In the genomic region with DNA sequence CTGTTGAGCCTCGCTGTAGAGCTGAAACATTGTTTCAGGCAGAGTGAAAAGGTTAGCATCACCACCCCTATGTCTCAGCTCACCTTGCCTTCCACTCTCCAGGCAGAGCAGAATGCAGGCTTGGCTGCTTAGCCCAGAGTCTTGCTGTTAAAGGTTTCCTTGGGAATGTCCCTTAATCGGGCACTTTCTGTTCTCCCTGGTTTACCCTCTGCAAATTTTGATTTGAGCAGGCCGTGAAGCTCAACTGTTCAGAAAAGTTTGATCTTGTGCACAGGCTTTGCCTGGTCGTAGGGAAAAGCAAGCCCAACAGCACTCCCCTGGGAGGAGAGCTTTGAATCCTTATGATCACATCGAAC, we compare ENCODE assay signal across 21 mouse cellular contexts. TPM values are rescaled to one million over a fixed set of nuclear protein-coding genes. Genes with fewer than 3 reads are reported as not detected.
DNase-seq lines count a peak whose midpoint lies in the region; ATAC-seq lines count a peak whose summit lies in the region.
"Had no signal": no experiment of that assay in that cellular context is flagged by ENCODE, and none has a peak within 500 bp of the region (broad histone marks: within the 10 kb centered on the region; RNA-seq: fewer than 3 reads in every experiment).

No protein-coding gene starts in this region.

- peak overlapping the region; percentile 69 for H3K27ac ChIP-seq in forebrain, embryonic 16.5 days (ENCODE audit: low read length)
- no peak overlapping the region for H3K27ac ChIP-seq in midbrain, embryonic 12.5 days (replicated peaks)
- H3K27ac ChIP-seq: left cerebral cortex, adult 2 months; liver, embryonic 14.5 days had no signal

- no peaks in the 10 kb centered on the region for H3K9me3 ChIP-seq in forebrain, embryonic 16.5 days (ENCODE audit: control insufficient read depth, low read length)
- no peaks in the 10 kb centered on the region for H3K9me3 ChIP-seq in midbrain, embryonic 12.5 days

- ATAC-seq in forebrain, embryonic 16.5 days = no peak
- no peak for ATAC-seq in midbrain, embryonic 12.5 days (ENCODE audit: low FRiP score, low read depth)
- ATAC-seq: intestine, embryonic 16.5 days had no signal

- H3K4me2 ChIP-seq in forebrain, embryonic 16.5 days (ENCODE audit: low read length) = peak overlapping the region; percentile 80
- H3K4me2 ChIP-seq in midbrain, embryonic 12.5 days (replicated peaks) = 0 out of 2 replicates have a peak overlapping the region, but pooled peaks have one; percentile 2

- peaks cover 15% of the 10 kb centered on the region for H3K27me3 ChIP-seq in forebrain, embryonic 16.5 days (replicated peaks; ENCODE audit: control insufficient read depth, insufficient read depth, low read length)
- peaks cover 84% of the 10 kb centered on the region for H3K27me3 ChIP-seq in midbrain, embryonic 12.5 days

- H3K4me1 ChIP-seq in forebrain, embryonic 16.5 days (replicated peaks; ENCODE audit: control insufficient read depth, insufficient read depth, low read length) = peaks cover 44% of the 10 kb centered on the region
- peaks cover 68% of the 10 kb centered on the region for H3K4me1 ChIP-seq in midbrain, embryonic 12.5 days

- peak; percentile 56 for DNase-seq in heart, adult 11 months
- no peak for DNase-seq in heart, postnatal 4 days
- peak; percentile 60 for DNase-seq in embryo, embryonic 10.5 days (ENCODE audit: low spot score)
- no peak for DNase-seq in cerebellum, postnatal 25 days
- DNase-seq in left cerebral cortex, postnatal 4 days = no peak
- no peak for DNase-seq in ovary, postnatal 14 days (ENCODE audit: low spot score)
- DNase-seq: cerebellum, adult 11 months; heart, adult 18-20 months; kidney, postnatal 36 days; lung, postnatal 36 days; thymus, postnatal 25 days had no signal

- peak overlapping the region; percentile 40 for H3K9ac ChIP-seq in forebrain, embryonic 16.5 days (replicated peaks; ENCODE audit: low read depth, low read length)
- H3K9ac ChIP-seq in midbrain, embryonic 12.5 days (replicated peaks) = no peak overlapping the region
- H3K9ac ChIP-seq: liver, embryonic 14.5 days had no signal

- no peaks in the 10 kb centered on the region for H3K36me3 ChIP-seq in forebrain, embryonic 16.5 days (ENCODE audit: control insufficient read depth, insufficient read depth)
- no peaks in the 10 kb centered on the region for H3K36me3 ChIP-seq in midbrain, embryonic 12.5 days

- WGBS in forebrain, embryonic 16.5 days = 13% methylated on average over 5 of the region's 5 CpGs
- 3% methylated on average over 5 of the region's 5 CpGs for WGBS in midbrain, embryonic 12.5 days

- intact Hi-C loops in left cerebral cortex, postnatal 4 days (cut with DNase I) = loop anchor here (10.0 kb wide), 1 partner anchor 224 kb away; no protein-coding TSS in a partner anchor

- H3K4me3 ChIP-seq in forebrain, embryonic 16.5 days (replicated peaks; ENCODE audit: low read length) = peak overlapping the region; percentile 53
- no peak overlapping the region for H3K4me3 ChIP-seq in midbrain, embryonic 12.5 days
- H3K4me3 ChIP-seq: erythroblast, embryonic 14.5 days; left cerebral cortex, adult 2 months had no signal

RNA-seq across cellular contexts. Expression of a gene that starts 6.0 kb away (rescaled TPM):
- total RNA-seq in heart, postnatal 4 days (2021) = not detected
- polyA plus RNA-seq in forebrain, embryonic 16.5 days (2015; fragmentation: Nextera tagmentation; extraction: Ambion mirVana) = 4.4 and 4.5 TPM in 2 replicates
- polyA plus RNA-seq in midbrain, embryonic 12.5 days (2016; fragmentation: Nextera tagmentation; extraction: Ambion mirVana) = 6.5 and 8.4 TPM in 2 replicates
- 10 to 100 TPM; 15.0 to 20.7 TPM for total RNA-seq in left cerebral cortex, postnatal 4 days (2021)
- total RNA-seq: common myeloid progenitor, adult 5-6 weeks; gastrocnemius, adult 18-20 months; heart, adult 18-20 months had no signal
- polyA plus RNA-seq: heart, embryonic 16.5 days; intestine, embryonic 16.5 days; liver, embryonic 14.5 days; stomach, embryonic 14.5 days had no signal

Comparison
In these comparisons a context has a peak if more than half of its experiments do, and no peak if none do; other contexts are left out.
1. DNase-seq: peak in heart, adult 11 months (single experiment) and embryo, embryonic 10.5 days (single experiment); none in heart, postnatal 4 days (single experiment), cerebellum, postnatal 25 days (0 of 2), left cerebral cortex, postnatal 4 days (single experiment) and ovary, postnatal 14 days (single experiment).
2. RNA of a gene that starts 6.0 kb away (total RNA-seq): 15.0 to 20.7 TPM in left cerebral cortex, postnatal 4 days; not detected in heart, postnatal 4 days; every median in the first group is over 10 times any median in the second.